Mouse (Mus musculus) stomach, postnatal 0 days (tissue): ENCODE data around the gene Lypla2.

Source experiments
- CTCF ChIP-seq: IDR thresholded peaks from 2 replicates; pipeline ENCODE4 v1.5.1; 2016; ENCODE audit warnings: antibody characterized with exemption, low read depth, mild to moderate bottlenecking, moderate library complexity
- EP300 ChIP-seq: optimal IDR thresholded peaks from 2 replicates; pipeline ENCODE3; 2016; ENCODE audit warnings: antibody characterized with exemption

GRCm38 (mm10) chr4:135942193-135942592, 30.2 kb downstream of the Lypla2 start:
- TF ChIP-seq CTCF = no peak
- no peak for TF ChIP-seq EP300
